Mouse (Mus musculus): Measurements from ENCODE around the gene Hs3st6. TPM values are rescaled to one million over a fixed set of nuclear protein-coding genes. Genes with fewer than 3 reads are reported as not detected.

Hs3st6 gene
- polyA plus RNA-seq, 1 experiment from 2014 or later, result 0.23 TPM

DNA sequence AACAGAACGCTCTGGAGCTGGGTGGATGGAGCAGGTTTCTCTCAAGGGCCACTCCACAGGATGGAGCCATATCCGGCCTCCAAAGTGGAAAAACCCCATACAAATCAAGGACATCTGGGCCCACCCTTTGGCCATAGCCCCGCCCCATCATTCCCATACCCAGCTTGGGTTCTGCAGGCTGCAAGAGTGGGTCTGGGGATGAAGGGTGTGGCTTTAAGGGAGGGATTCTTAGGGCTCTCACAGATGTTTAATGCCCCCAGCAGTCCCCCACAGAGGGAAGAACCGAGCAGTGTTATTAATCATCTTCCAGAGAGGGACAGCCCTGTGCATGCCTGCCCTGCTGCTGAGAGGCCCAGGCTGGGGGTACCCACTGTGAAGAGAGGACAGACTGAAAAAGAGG lies 5.8 kb upstream of the Hs3st6 start:
- H3K4me2 ChIP-seq (ENCODE audit: low read length), result no peak overlapping the region
- no peaks in the 10 kb centered on the region for H3K36me3 ChIP-seq (ENCODE audit: control insufficient read depth, insufficient read depth, low read length)
- no peak overlapping the region for H3K4me3 ChIP-seq (ENCODE audit: low read length)
- no peaks in the 10 kb centered on the region for H3K4me1 ChIP-seq (ENCODE audit: control insufficient read depth, insufficient read depth, low read depth, low read length)
- peaks cover 29% of the 10 kb centered on the region for H3K27me3 ChIP-seq (replicated peaks; ENCODE audit: control insufficient read depth, insufficient read depth, low read length)
- WGBS, result 45% methylated on average over 4 of the region's 4 CpGs
- H3K9ac ChIP-seq (ENCODE audit: low read depth, low read length), result no peak overlapping the region
- no peaks in the 10 kb centered on the region for H3K9me3 ChIP-seq (ENCODE audit: control insufficient read depth, low read length)
- ATAC-seq, result no peak
- H3K27ac ChIP-seq (ENCODE audit: low read depth, low read length), result no peak overlapping the region

DNA sequence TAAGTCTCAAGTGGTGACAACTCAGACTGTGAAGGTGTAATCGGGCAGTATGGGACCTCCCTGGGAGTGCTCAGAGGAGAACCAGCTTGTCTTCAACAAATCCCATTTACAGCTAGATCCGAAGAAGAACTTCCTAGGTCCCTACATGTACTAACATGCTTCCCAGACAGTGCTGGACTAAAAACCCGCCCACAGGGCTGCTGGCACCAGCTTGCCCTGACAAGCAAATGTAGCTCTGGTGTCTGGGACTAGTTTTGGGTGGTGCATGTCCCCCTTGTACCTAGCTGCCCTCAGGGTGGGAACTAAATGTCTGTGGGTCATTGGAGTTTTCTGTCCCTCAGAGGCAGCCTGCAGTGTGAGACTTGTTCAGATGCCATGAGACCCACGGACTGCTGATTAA lies 1.3 kb upstream of the Hs3st6 start:
- H3K9ac ChIP-seq (ENCODE audit: low read depth, low read length), result no peak overlapping the region
- H3K27me3 ChIP-seq (replicated peaks; ENCODE audit: control insufficient read depth, insufficient read depth, low read length), result peaks cover 63% of the 10 kb centered on the region
- no peak overlapping the region for H3K4me3 ChIP-seq (ENCODE audit: low read length)
- H3K4me2 ChIP-seq (ENCODE audit: low read length), result no peak overlapping the region
- ATAC-seq, result no peak
- no peaks in the 10 kb centered on the region for H3K36me3 ChIP-seq (ENCODE audit: control insufficient read depth, insufficient read depth, low read length)
- WGBS, result 18% methylated on average over 4 of the region's 4 CpGs
- H3K9me3 ChIP-seq (ENCODE audit: control insufficient read depth, low read length), result no peaks in the 10 kb centered on the region
- no peak overlapping the region for H3K27ac ChIP-seq (ENCODE audit: low read depth, low read length)
- H3K4me1 ChIP-seq (ENCODE audit: control insufficient read depth, insufficient read depth, low read depth, low read length), result peaks cover 11% of the 10 kb centered on the region

DNA sequence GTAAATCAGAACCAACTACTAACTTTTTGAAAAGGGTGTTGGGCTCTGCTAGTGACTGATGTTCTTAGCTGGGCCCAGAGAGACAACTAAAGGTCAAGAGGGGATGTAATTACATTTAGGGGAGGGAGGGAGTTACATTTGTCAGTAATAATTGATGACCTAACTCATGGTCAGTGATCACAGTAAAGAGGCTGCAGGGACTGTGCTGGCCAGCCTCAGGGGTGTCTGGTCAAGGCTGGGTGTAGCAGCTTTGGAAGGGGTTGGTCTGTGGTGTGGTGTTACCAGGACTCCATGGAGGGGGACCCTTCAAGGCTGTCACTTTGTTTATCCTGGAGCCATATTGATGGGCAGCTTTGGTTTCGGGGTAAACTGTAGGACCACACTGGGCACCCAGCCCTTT lies 4.6 kb downstream of the Hs3st6 start:
- Histone ChIP-seq H3K27me3 (replicated peaks; ENCODE audit: control insufficient read depth, insufficient read depth, low read length) (peaks cover 31% of the 10 kb centered on the region), H3K9ac (ENCODE audit: low read depth, low read length) (no peak overlapping the region), H3K4me2 (ENCODE audit: low read length) (no peak overlapping the region), H3K4me3 (ENCODE audit: low read length) (no peak overlapping the region), H3K4me1 (ENCODE audit: control insufficient read depth, insufficient read depth, low read depth, low read length) (peaks cover 8% of the 10 kb centered on the region), H3K36me3 (ENCODE audit: control insufficient read depth, insufficient read depth, low read length) (no peaks in the 10 kb centered on the region), H3K27ac (ENCODE audit: low read depth, low read length) (no peak overlapping the region), H3K9me3 (ENCODE audit: control insufficient read depth, low read length) (peaks cover 3% of the 10 kb centered on the region)
- no peak for ATAC-seq
- WGBS, result 83% methylated on average over 1 of the region's 1 CpGs

DNA sequence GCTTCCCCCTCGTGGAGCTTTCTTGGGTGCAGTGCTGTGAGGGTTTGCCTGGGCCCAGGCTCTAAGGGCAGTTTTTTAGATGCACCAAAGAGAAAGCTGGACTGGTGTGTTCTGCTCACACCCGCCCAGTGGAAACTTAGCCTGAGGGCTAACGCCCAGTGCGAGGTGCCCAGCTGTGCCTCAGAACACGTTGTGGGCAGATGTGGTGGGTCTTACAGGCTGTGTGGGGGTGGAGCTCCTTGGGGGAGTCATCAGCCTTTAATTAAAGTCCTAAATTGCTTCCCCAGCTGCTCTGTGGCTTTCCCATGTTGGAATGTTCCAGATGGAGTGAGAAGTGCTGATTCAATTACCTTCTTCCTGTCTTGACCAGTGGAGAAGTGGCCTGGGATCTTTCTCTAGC lies 8.3 kb downstream of the Hs3st6 start:
- Histone ChIP-seq H3K27ac (ENCODE audit: low read depth, low read length) (no peak overlapping the region), H3K36me3 (ENCODE audit: control insufficient read depth, insufficient read depth, low read length) (no peaks in the 10 kb centered on the region), H3K27me3 (replicated peaks; ENCODE audit: control insufficient read depth, insufficient read depth, low read length) (no peaks in the 10 kb centered on the region; the same call in 1 of the 2 replicates), H3K9ac (ENCODE audit: low read depth, low read length) (no peak overlapping the region), H3K4me1 (ENCODE audit: control insufficient read depth, insufficient read depth, low read depth, low read length) (no peaks in the 10 kb centered on the region), H3K4me2 (ENCODE audit: low read length) (no peak overlapping the region), H3K4me3 (ENCODE audit: low read length) (no peak overlapping the region), H3K9me3 (ENCODE audit: control insufficient read depth, low read length) (peaks cover 3% of the 10 kb centered on the region)
- no peak for ATAC-seq
- WGBS, result 47% methylated on average over 5 of the region's 5 CpGs

GRCm38 (mm10) chr17:24765016-24765905 lies 12.5 kb downstream of the Hs3st6 start:
- H3K9ac ChIP-seq (ENCODE audit: low read depth, low read length), result no peak overlapping the region; the same call in 1 of the 2 replicates
- H3K27ac ChIP-seq (ENCODE audit: low read depth, low read length), result no peak overlapping the region
- ATAC-seq, result no peak
- H3K4me2 ChIP-seq (ENCODE audit: low read length), result no peak overlapping the region
- no peak overlapping the region for H3K4me3 ChIP-seq (ENCODE audit: low read length)
- no peaks in the 10 kb centered on the region for H3K27me3 ChIP-seq (replicated peaks; ENCODE audit: control insufficient read depth, insufficient read depth, low read length)
- no peaks in the 10 kb centered on the region for H3K4me1 ChIP-seq (ENCODE audit: control insufficient read depth, insufficient read depth, low read depth, low read length)
- H3K36me3 ChIP-seq (ENCODE audit: control insufficient read depth, insufficient read depth, low read length), result no peaks in the 10 kb centered on the region
- WGBS, result 47% methylated on average over 21 of the region's 22 CpGs
- H3K9me3 ChIP-seq (ENCODE audit: control insufficient read depth, low read length), result peaks cover 3% of the 10 kb centered on the region

GRCm38 (mm10) chr17:24766266-24766875 lies 13.6 kb downstream of the Hs3st6 start:
- H3K4me1 ChIP-seq (ENCODE audit: control insufficient read depth, insufficient read depth, low read depth, low read length), result no peaks in the 10 kb centered on the region
- no peaks in the 10 kb centered on the region for H3K36me3 ChIP-seq (ENCODE audit: control insufficient read depth, insufficient read depth, low read length)
- H3K27me3 ChIP-seq (replicated peaks; ENCODE audit: control insufficient read depth, insufficient read depth, low read length), result no peaks in the 10 kb centered on the region
- no peak overlapping the region for H3K4me3 ChIP-seq (ENCODE audit: low read length)
- no peak overlapping the region for H3K4me2 ChIP-seq (ENCODE audit: low read length)
- no peaks in the 10 kb centered on the region for H3K9me3 ChIP-seq (ENCODE audit: control insufficient read depth, low read length)
- H3K27ac ChIP-seq (ENCODE audit: low read depth, low read length), result no peak overlapping the region
- no peak for ATAC-seq
- no peak overlapping the region for H3K9ac ChIP-seq (ENCODE audit: low read depth, low read length)
- WGBS, result 22% methylated on average over 12 of the region's 12 CpGs

DNA sequence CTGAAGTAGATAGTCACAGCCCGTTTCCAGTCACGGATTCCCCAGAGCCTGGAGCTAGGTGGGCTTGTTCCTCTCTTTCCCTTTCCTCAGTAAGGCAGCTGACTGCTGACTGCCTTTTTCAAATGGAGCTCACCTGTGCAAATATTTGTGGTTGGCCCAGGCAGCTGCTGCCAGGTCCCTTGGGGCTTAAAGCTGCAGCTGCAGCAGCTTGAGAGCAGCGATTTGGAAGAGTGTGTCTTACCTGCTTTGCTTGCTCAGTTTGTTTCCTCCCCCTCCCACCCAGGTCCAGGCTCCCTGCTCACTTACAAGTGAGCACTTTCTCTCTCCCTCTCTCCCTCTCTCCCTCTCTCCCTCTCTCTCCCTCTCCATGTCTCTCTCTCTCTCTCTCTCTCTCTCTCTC lies 16.4 kb downstream of the Hs3st6 start:
- WGBS, result 48% methylated on average over 3 of the region's 3 CpGs
- H3K27me3 ChIP-seq (replicated peaks; ENCODE audit: control insufficient read depth, insufficient read depth, low read length), result no peaks in the 10 kb centered on the region
- no peak for ATAC-seq

DNA sequence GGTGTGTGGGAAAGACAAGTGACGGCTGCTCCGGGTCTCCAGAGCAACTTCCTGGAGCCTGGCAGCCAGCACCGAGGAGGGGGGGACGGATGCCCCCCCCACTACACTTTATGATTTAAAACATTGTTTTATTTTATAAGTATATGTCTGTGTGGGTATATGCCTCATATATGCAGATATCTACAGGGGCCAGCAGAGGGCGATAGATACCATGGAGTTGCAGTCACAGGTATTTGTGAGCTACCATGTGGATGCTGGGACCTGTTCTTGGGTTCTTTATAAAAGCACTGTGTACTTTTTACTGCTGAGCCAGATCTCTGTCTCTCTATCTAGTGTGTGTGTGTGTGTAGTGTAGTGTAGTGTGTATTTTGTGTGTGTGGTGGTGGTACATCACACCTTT lies 20.5 kb downstream of the Hs3st6 start:
- H3K4me1 ChIP-seq (ENCODE audit: control insufficient read depth, insufficient read depth, low read depth, low read length), result no peaks in the 10 kb centered on the region
- H3K36me3 ChIP-seq (ENCODE audit: control insufficient read depth, insufficient read depth, low read length), result no peaks in the 10 kb centered on the region
- no peak overlapping the region for H3K27ac ChIP-seq (ENCODE audit: low read depth, low read length)
- H3K9me3 ChIP-seq (ENCODE audit: control insufficient read depth, low read length), result no peaks in the 10 kb centered on the region
- no peak overlapping the region for H3K4me3 ChIP-seq (ENCODE audit: low read length)
- no peak for ATAC-seq
- no peaks in the 10 kb centered on the region for H3K27me3 ChIP-seq (replicated peaks; ENCODE audit: control insufficient read depth, insufficient read depth, low read length)
- H3K9ac ChIP-seq (ENCODE audit: low read depth, low read length), result no peak overlapping the region
- WGBS, result 79% methylated on average over 5 of the region's 5 CpGs
- no peak overlapping the region for H3K4me2 ChIP-seq (ENCODE audit: low read length)

More for the DNA sequence above, 16.4 kb downstream of the Hs3st6 start:
- Histone ChIP-seq H3K27ac (ENCODE audit: low read depth, low read length) (no peak overlapping the region), H3K4me2 (ENCODE audit: low read length) (no peak overlapping the region), H3K9me3 (ENCODE audit: control insufficient read depth, low read length) (no peaks in the 10 kb centered on the region), H3K4me3 (ENCODE audit: low read length) (no peak overlapping the region), H3K4me1 (ENCODE audit: control insufficient read depth, insufficient read depth, low read depth, low read length) (no peaks in the 10 kb centered on the region), H3K9ac (ENCODE audit: low read depth, low read length) (no peak overlapping the region), H3K36me3 (ENCODE audit: control insufficient read depth, insufficient read depth, low read length) (no peaks in the 10 kb centered on the region)

DNA sequence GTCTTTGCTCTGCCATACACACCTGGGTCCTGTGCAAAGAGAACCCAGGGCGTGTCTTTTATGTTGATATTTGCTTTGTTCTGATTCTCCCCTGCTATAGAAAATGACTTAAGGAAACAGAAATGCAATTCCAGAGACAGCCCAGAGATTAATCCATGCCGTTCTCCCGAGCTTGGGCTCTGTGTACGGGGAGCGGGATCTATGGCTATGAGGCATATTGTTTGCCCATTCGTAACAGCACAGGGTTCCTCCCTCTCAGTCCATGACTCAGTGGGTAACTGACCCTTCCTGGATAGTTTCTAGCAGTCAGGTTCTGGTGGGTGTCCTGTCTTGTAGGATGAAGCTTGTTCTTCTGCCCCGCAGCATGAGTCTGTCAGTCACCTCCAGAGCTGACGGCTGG lies 22.4 kb downstream of the Hs3st6 start:
- no peaks in the 10 kb centered on the region for H3K27me3 ChIP-seq (replicated peaks; ENCODE audit: control insufficient read depth, insufficient read depth, low read length)
- ATAC-seq, result no peak
- WGBS, result 81% methylated on average over 8 of the region's 8 CpGs

More for the DNA sequence above, 22.4 kb downstream of the Hs3st6 start:
- Histone ChIP-seq H3K9ac (ENCODE audit: low read depth, low read length) (no peak overlapping the region), H3K4me2 (ENCODE audit: low read length) (no peak overlapping the region), H3K4me1 (ENCODE audit: control insufficient read depth, insufficient read depth, low read depth, low read length) (no peaks in the 10 kb centered on the region), H3K36me3 (ENCODE audit: control insufficient read depth, insufficient read depth, low read length) (no peaks in the 10 kb centered on the region), H3K4me3 (ENCODE audit: low read length) (no peak overlapping the region), H3K27ac (ENCODE audit: low read depth, low read length) (no peak overlapping the region), H3K9me3 (ENCODE audit: control insufficient read depth, low read length) (no peaks in the 10 kb centered on the region)

Measured in hindbrain, embryonic 16.5 days (tissue).